Mouse (Mus musculus) hematopoietic stem cell, adult 5-6 weeks (primary cell): ENCODE results near the gene Amdhd2. TPM values are rescaled to one million over a fixed set of nuclear protein-coding genes. Genes with fewer than 3 reads are reported as not detected.
A peak's percentile ranks its signal among the peaks of the same experiment; 100 is the strongest.

Source experiments
- ATAC-seq, 2 experiments: fragments of 125-278 bp in 1 of 2; replicated peaks in 1 of 2; 2 replicates each; pipeline ENCODE4 v1.8.0; 2016 to 2017; ENCODE audit warnings: inconsistent platforms in 2 of 2, mild to moderate bottlenecking in 2 of 2, moderate number of reproducible peaks in 2 of 2, low read depth in 1 of 2, moderate TSS enrichment in 1 of 2; ENCODE audit not compliant: low FRiP score in 2 of 2, poor library complexity in 2 of 2, severe bottlenecking in 2 of 2, insufficient read depth in 1 of 2, low TSS enrichment in 1 of 2
- total RNA-seq: library from RNA; stranded (forward); fragments of 172-1452, 232-1000 nt; gene quantifications from 2 replicates; pipeline ENCODE4 v1.2.3, GENCODE M21; 2017

Gene Amdhd2
- total RNA-seq, 1 experiment from 2014 or later, result 19.1 TPM

DNA sequence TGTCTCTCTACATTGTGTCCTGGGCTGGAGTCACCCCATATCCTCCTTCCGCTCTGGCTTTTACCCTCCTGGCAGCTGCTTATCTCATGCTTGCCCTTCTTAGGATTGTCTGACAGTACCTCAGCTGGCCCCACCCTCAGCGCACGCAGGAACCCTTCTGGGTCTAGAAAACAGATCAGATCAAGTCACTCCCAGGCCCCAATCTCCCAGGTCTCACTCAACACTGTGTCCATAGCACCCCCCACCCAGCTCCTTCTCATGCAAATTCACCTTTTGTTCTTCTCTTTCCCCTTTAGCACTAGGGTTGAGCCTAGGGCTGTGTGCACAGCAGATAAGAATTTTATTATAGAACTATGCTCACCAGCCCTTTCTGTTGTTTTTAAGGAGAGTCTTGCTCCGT is 39.5 kb upstream of the Amdhd2 start:
- ATAC-seq, result no peak

DNA sequence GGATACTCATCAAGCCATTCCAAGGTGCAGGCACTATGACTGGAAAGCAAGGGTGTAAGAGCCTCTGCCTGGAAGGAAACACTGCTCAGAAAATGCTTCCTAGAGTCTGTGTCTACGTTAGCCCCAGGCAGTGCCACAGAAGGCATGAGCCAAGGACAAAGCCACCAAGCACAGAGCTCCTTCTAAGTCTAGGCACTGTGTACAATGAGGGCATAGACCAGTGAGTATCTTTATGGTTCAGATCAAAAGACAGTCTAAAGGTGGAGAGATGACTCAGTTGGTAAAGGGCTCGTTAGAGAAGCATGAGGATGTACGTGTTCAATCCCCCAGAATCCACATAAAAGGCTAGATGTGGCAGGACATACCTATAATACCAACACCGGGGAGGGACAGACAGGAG is 37.5 kb upstream of the Amdhd2 start:
- ATAC-seq, result no peak

- ATAC-seq, result no peak
Measured at GRCm38 (mm10) chr17:24199741-24200140, 36.2 kb upstream of the Amdhd2 start.

DNA sequence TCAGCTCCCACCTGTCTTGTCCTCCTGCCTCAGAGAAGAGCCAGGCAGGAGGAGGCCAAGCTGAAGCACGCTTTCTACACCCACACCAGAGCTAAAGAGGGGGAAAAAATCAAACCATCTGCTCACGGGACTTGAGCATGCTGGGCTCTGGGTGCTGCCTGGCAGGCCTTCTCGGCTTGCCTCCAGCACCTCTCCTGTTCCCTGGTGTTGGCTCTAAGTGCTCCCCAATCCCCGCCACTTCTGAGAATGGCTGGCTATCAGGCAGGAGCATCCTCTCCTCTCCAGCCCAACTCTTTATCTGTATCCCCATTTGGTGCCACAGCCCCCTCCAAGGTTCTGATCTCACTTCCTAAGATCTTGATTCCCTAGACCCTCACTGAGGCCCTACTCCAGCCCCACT is 35.7 kb upstream of the Amdhd2 start:
- no peak for ATAC-seq

DNA sequence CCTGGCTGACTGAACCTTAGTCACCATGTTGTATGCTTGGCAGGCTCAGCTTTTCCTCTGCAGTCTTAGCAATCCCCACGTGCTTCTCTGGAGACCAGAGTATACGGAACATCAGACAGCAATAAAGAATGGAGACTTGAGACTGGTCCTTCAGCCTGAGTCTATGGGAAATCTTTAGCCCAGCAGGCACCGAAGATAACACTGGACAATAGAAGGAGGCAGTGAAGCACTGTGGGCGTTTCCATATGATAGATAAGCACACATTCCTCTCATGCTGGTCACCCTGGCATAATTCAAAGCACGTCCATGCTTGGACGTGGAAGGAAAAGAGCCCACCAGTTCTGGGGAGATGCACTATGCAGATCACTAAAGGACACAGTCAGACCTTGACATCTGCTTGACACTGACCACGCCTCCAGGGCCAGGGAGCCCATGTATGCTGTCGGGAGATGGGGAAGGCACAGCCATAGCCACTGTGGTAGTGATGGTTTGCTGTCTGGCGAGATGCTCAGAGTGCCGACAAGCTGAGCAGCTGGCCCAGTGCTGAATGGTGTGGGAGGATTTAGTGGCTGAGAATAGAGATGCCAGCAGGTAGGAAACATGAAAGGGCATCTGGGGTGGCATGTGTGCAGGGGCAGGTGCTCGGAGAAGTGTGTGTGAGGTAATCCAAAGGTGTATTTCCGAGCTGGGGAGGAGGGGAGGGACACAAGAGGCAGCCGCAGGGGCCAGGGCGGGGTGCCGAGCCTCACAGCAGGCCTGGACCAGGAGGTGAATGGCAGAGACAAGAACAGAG is 33.7 kb upstream of the Amdhd2 start:
- no peak for ATAC-seq

GRCm38 (mm10) chr17:24195349-24195748 is 31.8 kb upstream of the Amdhd2 start:
- no peak for ATAC-seq

DNA sequence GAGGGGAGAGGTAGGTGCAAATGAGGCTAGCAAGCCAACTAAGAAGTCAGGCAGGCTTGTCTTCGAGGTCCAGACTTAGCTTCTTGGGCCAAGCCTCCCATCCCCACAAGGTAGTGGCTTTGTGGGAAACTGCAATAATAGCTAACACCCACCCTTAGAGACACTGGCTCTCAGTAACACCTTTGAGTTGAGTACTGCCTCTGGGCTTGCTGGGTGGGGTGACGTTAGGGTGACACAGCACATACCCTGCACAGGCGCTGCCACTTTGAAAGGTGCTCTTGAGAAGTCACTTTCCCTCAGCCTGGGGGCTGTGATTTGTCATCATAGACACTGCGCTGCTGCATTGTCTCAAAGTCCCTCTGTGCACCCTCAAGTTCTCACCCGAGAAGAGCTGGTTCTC is 30.2 kb upstream of the Amdhd2 start:
- ATAC-seq, result no peak

GRCm38 (mm10) chr17:24193268-24193667 is 29.7 kb upstream of the Amdhd2 start:
- peak in 1 of 2 experiments; percentile 19; a peak in 2 of 4 replicates for ATAC-seq

DNA sequence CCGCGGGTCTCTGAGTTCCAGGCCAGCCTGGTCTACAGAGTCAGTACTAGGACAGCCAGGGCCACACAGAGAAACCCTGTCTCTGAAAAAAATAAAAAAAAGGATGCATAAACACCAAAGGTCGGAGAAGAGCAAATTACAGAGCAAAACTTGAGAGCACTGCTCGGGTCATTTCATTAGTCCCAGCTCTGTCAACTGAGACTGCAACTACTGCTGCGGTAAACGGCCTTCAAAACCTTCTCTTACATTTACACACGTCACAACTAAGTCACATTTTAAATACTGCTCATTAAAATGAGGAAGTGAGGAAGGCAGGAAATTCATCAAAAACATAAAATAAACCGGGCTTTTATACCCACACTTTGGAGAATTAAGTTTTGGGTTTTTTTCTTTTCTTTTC is 29.3 kb upstream of the Amdhd2 start:
- peak; percentile 53 to 64 for ATAC-seq

- ATAC-seq, result no peak
Measured at GRCm38 (mm10) chr17:24191481-24191880, 27.9 kb upstream of the Amdhd2 start.

GRCm38 (mm10) chr17:24190934-24191333 is 27.4 kb upstream of the Amdhd2 start:
- ATAC-seq, result no peak

DNA sequence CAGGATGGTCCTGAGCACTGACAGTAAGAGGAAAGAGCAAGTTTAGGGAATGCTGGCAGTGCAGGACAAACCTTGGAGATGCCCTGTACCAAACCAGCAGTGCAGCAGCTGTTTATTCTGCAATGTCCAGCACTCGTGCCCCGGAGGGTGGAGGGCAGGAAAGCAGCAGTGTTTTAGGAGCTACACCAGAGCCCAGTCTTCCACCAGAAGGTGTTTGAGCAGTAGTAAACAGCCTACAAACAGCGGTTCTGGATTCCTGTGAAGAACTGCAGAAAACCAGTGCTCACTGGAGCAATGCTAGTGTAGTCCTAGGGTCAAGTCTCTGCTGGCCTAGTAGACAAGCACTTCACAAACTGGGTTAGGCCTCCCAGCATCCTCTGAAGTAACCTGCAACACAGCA is 10.7 kb upstream of the Amdhd2 start:
- no peak for ATAC-seq

GRCm38 (mm10) chr17:24173423-24173822 is 9.9 kb upstream of the Amdhd2 start:
- ATAC-seq, result peak; percentile 34 to 47; a peak in 1 of 4 replicates

GRCm38 (mm10) chr17:24171738-24172137 is 8.2 kb upstream of the Amdhd2 start:
- no peak for ATAC-seq

GRCm38 (mm10) chr17:24170729-24171128 is 7.2 kb upstream of the Amdhd2 start:
- ATAC-seq, result no peak

DNA sequence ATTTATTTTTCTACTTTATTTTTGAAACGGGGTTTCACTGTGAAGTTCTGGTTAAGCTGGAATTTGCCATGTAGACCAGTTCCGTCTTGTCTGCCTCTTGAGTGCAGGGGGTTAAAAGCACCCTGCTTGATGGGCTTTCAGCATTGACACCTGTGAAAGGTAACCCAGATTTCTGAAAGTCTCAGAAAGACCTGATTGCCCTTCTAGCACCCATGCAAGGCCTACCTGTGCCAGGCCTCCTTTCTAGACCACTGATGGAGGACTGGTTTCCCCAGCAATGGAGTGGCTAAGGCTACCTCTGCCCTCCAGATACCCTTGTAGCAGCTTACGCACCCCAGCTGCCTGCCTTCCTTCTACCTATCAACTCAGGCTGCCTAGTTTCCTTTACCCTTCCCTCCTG is 6.6 kb upstream of the Amdhd2 start:
- ATAC-seq, result no peak

DNA sequence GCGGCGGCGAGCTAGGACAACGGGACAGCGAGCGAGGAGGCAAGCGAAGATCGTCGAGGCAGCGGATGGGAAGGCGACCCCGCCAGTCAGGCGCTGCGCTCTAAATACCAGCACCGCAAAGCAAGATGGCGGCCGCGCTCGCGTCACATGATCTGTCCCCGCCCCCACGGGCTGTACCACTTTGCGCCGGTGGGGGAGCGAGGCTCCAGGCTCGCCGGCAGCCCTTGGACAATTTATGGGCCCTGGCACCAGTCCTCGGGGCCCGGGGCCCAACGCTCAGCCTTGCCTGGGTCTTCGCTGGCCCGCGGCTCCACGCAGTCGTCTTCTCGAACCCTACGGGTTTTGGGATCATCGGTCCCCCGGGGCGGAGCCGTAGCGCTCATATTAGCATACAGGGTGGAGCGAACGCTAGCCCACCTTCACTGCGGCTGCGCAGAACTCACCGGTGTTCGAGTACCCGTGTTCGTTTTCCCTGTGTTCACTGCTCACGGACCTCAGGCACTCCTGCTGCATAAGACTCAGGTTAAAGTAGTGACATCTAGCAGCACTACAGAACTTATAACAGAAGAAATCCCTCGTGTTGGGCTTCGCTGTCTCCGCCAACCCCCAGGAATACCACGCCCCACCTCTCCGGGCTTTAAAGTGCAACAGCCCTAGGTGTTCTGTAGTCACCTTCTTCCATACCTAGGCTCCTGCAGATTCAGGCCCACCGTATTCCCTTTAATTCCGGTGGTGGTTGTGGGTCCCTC is 5.9 kb upstream of the Amdhd2 start, which contains the start of gene Atp6v0c:
Atp6v0c (minus strand) TSS at position 386 of the 749 bp plus-strand sequence.
- ATAC-seq, result peak; percentile 46 to 71; a peak in 3 of 4 replicates

DNA sequence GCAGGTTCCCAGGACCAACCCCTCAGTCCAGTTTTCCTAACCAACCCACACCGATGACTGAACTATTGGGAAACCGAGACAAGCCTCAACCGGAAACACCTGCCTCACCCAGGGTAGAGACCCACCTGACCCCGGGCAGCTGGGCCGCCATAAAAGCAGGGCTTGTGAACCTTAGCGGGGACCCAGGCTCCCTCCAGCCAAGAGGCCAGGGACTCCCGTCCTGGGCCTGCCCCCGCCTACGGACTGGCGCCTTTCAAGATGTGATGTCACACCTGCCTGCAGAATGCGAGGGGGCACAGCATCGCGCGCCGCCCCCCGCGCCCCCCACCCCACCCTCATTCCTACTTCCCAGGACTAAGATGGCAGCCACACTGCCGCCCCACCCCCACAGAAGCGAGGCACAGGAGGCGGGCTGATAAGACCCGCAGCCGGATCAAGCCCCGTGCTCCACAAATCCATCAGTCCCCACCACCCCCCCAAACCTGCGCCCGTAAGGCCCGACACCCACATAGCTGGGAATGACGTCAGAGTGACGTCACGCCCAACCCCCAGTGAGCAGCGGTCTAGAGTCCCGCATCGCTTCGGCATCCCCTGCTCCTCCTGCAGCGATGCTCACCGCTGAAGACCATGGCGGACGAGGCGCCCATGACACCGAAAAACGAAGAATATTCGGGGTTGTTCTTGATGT is 5.2 kb upstream of the Amdhd2 start:
- ATAC-seq, result peak; percentile 6 to 30; a peak in 2 of 4 replicates
